Mouse (Mus musculus) adrenal gland, postnatal 25 days (tissue): ENCODE data around the gene Smim13. TPM values are rescaled to one million over a fixed set of nuclear protein-coding genes. Genes with fewer than 3 reads are reported as not detected.
"Not testable (repeated sequence)": the region's sequence is repeated elsewhere in the genome, so short reads cannot be mapped to it uniquely, and the experiment has no call there.

Source experiments
- DNase-seq: peaks from one replicate; pipeline ENCODE4 v3.0.0; 2021; ENCODE audit warnings: mixed read lengths
- long read RNA-seq: library from polyadenylated mRNA; stranded (forward); transcript quantifications from one replicate; pipeline ENCODE4 v2.0.0, GENCODE M21; 2021
- total RNA-seq: library from RNA; stranded (reverse); gene quantifications from 2 replicates; pipeline ENCODE4 v1.2.3, GENCODE M21; 2021

Smim13 gene
- 11.0 and 14.4 TPM in 2 replicates for total RNA-seq
- long read RNA-seq, full-length matches to known transcripts = 27 of 32 reads
- long read RNA-seq, partial matches to known transcripts = 0 of 32 reads
- long read RNA-seq, other reads (novel, unspliced or antisense) = 5 of 32 reads

DNA sequence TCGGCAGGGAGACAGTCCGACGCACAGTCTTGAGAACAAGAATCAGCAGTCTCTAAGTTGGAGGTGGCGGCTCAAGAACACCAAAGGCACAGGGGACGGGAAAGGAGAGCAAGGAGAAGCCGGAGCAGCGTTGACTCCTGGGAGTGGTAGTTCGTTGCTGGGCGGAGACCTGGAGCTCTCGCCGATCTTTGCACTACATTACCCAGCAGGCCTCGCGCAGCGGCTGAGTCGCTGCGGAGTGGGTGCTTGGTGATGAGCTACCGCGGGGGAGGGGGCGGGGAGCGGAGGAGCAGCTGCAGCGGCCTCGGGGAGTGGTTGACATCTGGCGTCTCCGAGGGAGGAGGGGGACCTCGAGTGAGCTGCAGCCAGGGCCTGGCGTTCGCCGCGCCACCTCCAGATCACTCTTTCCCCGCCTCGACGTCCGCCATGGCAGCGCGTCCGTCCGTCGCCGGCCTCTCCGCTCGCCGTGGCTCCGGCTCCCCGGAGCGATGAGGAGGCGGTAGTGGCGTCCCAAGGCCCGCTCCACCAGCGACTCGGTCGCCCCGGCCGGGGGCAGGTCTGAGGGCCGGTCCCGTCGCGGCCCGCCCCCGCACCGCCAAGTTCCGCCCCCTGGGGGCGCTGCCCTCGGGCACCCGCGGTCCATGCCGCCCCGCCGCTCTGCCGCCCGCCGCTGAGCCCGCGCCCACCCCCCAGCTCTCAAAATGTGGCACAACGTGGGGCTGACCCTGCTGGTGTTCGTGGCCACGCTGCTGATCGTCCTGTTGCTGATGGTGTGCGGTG, at the start of gene Smim13:
Smim13 (plus strand) TSS at position 307 of the 780 bp plus-strand sequence.
- DNase-seq = peak; percentile 89

DNA sequence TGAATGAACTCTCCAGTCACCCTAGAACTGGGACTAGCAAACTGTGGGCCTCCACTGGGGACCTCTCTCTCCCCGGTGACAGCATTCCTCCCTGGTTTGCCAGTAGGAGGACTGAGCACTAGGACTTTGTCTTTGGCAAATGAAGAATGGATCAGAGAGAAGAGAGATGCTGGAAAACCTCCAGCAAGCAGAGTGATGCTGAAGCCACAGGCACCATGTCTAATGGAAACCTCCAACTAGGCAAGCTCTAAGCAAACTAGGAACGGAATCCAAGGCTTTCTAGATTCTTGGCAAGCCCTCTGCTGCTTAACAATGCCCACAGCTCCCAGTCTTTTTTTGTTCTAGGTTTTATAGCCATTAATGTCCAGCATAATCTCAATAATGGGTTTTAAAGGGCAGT, 48.8 kb upstream of the Smim13 start:
- DNase-seq = no peak

DNA sequence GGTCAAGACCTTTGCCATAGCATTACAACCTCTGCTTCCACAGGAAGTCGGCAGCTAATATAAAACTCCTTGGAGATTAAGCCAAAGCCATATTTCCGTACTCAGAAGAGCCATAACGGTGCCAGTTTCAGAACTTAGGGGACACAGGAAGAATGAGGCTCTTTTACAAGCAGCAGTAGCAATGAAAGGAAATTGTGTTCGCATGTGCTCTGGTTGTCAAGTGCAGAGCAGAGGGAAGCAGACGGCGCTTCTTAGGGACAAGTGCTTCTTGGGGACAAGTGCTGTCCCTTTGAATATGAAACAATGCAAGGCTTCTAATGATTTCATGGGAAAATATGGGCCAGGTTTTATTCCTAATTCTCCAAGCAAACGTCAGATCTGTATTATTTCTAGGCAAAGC, 46.4 kb upstream of the Smim13 start:
- no peak for DNase-seq

DNA sequence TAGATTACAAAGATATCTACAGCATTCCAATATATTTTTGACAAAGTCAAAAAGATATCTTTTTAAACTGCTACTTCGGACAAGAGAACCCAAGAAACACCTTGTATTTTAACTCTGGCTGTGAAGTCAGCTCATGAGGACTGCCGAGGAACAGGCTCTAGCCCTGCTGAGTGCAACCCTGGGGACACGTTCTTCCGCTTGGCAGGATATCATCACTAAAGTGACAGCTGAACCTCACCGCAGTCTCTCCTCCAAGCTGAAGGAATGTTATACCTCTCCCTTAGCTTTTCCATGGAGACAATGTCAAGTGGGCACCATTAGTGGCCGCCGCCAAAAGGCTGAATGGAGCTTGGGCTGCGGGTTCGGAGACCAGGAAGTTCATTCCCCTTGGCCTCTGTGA, 46.0 kb upstream of the Smim13 start:
- DNase-seq = no peak

DNA sequence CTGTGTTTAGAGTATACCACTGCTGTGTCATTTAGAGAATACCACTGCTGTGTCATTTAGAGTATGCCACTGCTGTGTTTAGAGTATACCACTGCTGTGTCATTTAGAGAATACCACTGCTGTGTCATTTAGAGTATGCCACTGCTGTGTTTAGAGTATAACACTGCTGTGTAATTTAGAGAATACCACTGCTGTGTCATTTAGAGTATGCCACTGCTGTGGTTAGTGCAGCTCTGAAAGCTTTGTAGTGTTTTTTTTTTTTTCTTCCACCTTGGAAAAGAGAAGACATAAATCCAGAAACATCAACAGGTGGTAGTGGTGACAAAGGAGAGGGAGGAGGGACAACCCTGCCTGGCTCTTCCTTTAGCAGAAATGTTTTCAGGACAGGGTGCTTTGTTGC, 44.1 kb upstream of the Smim13 start:
- DNase-seq = not testable (repeated sequence)

DNA sequence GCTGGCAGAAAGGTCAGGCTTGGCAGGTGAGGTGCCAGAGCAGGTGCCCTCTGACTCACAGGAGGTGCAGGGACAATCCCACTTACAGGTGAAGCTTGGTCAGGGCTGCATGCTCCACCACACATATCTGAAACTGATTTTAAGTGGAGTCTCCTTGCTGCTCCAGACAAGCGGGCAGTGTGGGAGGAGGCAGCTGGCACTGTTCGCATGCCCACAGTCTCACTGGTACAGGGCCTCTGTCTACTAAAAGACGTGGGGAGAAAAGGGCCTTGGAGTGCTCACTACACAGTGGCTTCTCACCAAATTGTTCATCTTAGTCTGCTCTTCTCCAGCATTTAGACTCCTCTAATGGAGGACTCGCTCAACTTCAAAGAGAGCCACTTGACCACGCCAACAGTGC, 43.4 kb upstream of the Smim13 start:
- DNase-seq = no peak

DNA sequence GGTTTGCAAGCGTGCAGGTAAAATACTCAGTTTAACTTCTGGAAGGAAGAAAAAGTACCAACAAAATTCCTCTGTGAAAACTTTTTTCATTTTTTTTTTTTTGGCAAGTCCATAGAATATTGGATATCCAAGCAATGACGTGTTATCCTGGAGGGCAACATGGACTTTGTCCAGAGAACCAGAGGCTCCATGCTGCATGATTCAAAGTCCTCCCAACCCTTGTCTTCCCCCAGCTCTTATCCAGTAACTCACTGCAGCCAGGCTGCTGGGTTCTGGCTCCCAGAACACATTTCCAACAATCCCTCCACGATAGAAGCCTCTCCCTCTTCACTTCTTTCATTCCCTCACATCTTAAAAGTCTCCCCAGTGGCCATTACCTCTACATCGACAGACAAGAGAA, 38.4 kb upstream of the Smim13 start:
- no peak for DNase-seq

DNA sequence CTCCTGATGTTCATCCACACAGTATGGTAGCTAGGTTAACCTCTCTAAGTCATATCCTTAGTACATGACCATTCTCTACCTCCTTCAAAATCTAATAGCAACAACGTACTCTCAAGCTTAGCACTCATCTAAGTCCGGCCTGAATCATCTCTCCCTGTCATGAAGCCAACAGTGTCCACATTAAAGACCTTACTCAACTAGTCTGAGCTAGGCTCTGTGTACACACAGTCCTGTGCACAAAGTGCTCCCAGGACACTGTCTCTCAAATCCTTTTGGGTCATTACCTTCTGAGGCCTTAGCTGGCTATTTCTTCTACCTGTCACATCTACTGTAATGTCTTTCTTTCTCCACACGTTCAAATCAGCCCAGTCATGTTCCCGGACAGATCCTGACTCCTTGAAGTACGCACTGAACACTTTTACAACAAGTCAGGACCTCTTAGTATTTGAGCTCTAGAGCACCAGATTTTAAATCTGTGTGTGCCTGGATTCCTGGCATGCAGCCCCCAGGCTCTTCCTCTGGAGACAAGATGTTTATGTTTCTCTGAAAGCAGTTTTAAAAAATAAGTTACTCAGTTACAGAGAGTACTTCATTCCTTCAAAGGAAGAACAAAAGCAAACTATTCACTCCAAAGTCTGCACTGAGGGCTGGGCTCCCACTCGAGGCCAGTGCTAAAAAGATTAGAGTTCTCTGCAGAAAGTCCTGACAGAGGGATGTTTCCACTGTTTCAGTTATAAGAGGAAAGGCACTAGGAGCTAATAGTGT, 36.9 kb upstream of the Smim13 start:
- no peak for DNase-seq

DNA sequence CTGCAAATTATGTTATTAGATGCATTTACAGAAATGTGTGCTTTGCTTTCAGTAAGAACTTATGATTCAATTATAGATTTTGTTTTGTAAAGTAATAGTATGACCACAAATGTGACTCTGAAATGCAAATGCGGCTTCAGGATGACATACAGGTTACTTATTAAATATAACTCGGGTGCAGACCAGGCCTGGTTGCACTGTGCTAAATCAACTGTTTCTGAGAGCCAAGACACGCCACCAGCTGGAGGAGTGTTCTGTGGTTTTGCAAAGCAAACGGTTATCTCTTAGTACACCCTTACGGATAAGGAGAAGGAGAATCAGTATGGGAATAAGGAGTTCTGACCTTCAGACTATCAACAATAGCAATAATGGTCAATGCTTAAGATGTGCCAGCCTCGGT, 34.0 kb upstream of the Smim13 start:
- DNase-seq = no peak

DNA sequence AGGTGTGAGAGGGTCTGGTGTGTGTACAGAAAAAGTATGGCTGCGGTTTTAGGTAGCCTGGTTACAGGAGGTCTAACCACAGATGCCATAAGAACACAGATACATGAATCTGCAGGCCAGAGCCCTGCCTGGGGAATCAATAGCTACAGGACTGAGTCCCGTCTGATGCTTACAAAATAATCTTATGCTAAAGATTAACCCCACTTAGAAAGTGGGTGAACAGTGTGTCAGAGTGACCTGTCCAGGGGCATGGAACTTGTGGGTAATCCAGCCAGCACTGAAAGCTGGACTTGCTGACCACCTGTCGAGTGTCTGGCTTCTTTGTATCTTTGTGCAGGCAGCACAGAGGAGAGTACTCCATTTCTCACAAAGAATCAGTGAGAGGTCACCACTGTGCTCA, 33.4 kb upstream of the Smim13 start:
- no peak for DNase-seq

DNA sequence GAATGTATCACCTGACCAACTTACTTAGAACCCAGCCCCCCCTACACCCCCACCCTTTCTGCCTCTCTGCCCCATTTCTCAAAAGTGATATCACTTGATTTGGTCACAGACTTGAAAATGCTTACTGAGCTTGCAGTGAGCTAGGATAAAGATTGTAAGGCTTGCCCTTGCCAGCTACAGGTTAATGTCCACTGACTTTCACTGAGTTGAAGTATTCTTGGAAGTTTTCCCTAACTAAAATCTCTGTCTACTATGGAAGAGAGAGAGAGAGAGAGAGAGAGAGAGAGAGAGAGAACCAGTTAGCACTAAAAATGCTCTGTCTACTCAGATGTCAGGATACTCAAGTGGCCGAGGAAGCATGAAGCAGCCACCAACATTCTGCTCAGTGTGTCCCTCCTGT, 30.6 kb upstream of the Smim13 start:
- no peak for DNase-seq

DNA sequence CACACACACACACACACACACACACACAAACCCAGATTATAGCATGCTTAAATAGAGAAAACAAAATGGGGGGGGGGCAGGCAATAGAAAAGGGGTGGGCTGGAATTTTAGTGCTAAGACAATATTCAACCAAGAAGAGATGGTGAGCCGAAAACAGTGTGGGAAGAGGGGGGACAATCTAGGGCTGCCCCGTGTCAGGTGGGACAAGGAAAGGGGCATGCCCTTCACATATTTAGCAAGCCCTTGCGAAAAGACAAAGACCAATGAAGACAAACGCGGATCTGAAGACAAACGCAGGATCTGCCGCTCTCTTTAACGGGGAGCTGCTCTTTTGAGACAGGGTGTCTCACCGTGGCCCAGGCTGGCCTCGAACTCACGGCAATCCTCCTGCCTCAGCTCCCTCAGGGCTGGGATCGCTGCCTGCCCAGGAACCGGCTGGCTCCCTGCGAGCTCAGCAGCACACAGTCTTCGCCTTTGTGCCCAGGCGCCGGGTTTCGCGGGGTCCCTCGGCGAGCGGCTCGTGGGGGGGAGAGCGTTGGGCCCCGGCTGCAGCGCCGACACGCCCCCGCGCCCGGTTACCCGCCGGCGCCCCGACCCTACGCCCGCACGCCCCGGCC, 29.8 kb upstream of the Smim13 start:
- DNase-seq = peak; percentile 10

DNA sequence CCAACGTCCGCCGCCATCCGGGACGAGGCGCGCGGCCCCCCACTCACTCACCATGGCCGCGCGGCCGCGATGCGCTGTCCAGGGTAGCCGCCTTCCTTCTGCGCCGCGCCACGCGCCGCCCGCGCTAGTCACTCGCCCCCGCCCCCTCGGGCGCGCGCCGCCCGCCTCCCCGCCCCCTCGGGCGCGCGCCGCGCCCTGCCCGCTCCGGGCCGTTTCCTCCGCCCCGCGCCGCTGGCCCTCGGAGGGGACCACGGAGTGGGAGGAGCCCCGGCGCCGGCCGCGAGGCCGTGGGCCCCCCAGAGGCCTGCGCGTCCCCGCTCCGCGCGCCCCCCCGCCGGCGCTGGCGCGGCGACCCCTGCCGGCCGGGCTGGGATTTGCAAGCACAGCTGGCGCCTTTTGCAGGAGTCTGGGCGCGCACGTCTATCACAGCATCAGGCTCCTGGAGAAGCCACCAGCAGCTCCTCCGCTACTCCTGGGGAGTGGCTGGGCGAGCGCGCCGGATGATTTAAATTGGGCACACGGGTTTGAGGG, 29.3 kb upstream of the Smim13 start, which contains the start of gene Elovl2:
Elovl2 (minus strand) TSS at position 102 of the 531 bp plus-strand sequence.
- DNase-seq = peak; percentile 77

DNA sequence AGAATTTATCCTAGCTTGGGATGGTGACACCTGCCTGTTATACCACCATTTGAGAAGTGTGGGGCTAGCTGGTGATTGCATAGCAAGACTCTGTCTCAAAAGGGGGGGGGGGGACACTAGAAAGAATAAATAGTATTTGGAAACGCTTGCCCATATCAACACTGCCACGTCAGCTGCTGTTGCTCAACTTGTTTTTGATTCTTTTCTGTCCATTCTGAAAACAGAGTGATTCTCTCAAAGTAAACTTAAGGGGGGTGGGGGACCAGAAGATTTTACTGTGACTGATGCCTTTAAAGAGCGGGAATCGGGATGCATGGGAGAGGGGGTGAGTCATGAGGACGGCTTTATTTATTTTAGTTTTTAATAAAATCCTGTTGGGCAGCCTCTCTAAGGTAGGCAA, 23.1 kb upstream of the Smim13 start:
- DNase-seq = no peak

DNA sequence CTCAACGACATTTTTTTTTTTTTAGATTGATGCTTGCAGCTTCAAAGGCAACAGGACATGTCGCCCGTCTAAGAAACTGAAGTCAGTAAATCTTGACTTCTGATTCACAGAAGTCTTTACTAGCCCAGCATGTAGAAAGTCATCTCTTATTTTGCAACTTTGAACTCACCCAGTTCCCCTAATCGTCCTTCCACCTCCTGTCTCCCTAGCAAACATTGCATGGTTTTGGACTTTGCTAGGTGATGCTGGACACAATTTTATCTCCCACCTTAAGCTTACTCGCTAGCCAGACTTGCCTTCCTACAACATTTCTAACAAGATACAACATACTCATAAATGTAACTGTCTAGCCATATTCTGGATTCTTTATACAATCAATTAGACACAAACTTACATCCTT, 21.6 kb upstream of the Smim13 start:
- no peak for DNase-seq

DNA sequence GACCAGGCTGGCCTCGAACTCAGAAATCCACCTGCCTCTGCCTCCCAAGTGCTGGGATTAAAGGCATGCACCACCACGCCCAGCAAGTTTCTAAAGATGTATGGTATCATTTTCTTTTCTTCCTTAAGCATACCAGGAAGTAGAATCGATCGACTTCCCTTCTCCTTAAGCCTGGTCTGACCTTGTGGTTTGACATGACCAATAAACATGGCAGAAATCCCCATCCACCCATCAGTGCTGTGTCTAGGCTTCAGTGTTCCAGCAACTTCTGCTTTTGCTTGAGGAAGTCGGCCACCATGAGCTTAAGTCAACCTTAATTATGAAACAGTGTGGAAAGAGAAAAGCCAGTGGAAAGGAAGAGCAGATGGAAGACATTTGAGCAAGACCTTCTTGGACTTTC, 19.4 kb upstream of the Smim13 start:
- no peak for DNase-seq

DNA sequence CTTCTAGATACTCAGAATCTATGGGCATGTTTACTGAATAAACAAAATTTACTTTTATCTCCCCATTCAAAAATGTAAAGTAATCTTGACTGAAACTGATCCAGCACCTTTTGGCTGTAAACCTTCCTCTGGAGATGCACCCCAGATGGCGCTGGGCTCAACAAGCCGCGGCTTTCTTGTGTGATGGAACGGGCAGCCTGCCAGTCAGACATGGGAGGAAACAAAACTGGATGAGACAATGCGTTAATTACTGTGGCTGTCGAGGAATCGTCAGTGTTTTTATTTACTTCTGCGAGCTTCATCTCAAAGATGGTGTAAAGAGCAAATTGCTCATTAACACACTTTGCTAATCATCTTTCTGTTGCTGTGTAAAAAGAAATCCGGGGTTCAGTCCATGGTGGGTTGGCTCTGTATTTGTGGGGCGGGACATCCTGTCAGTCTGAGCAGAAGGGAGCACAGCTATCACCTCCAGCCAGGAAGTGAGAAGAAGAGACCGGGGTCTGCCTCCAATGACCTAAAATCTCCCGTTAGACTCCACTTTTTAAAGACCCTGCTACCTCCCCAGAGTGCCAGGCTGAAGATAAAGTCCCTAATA, 18.2 kb upstream of the Smim13 start:
- no peak for DNase-seq

DNA sequence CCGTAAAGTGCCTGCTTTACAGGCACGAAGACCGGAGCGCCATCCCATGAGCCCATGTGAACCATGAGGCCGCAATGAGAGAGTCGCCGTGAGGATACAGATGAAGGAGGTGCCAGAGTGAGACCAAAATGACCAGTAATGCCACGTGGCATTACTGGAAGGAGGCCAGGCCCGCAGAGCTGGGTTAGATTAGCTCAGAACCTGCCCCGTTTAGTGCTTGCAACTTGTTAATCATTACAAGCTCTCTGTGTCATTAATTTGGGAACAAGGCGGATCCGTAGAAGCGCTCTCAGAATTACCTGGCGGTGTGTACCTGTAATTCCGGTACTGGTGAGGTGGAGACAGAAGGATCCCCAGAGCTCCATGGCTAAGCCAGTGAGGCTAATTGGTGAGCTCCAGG, 17.4 kb upstream of the Smim13 start:
- no peak for DNase-seq

DNA sequence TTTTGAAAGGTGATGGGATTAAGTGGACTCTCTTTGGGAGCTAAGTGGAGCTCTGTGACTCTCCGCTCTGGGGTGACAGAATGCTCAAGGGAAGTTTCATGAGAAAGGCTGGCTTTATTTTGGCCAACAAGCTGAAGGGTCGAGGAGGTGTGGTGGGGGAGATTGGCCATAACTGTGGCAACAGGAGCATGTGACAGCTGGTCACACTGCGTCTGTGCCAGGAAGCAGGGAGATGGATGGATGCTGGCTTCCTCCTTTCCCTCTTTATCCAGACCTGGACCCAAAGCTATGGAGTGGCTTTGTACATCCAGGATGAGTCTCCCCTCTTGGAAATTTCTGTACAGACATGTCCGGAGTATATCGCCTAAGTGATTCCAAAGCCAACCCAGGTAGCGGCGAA, 16.4 kb upstream of the Smim13 start:
- no peak for DNase-seq

DNA sequence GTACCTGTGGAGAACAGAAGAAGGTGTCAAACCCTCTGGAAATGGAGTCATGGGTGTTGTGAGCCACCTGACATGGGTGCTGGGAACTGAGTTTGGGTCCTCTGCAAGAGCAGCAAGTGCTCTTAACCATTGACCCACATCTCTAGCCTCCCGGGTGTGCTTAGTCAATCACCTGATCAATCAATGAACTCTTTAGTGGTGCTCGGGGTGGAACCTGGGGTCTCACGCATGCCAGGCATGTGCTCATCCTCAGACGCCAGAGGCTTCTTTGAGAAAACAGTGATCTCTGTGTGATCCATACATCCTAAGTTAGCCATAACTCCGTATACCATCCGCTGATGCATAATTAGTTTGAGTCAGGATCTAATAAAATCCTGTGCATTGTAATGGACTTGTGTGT, 14.5 kb upstream of the Smim13 start:
- DNase-seq = no peak

DNA sequence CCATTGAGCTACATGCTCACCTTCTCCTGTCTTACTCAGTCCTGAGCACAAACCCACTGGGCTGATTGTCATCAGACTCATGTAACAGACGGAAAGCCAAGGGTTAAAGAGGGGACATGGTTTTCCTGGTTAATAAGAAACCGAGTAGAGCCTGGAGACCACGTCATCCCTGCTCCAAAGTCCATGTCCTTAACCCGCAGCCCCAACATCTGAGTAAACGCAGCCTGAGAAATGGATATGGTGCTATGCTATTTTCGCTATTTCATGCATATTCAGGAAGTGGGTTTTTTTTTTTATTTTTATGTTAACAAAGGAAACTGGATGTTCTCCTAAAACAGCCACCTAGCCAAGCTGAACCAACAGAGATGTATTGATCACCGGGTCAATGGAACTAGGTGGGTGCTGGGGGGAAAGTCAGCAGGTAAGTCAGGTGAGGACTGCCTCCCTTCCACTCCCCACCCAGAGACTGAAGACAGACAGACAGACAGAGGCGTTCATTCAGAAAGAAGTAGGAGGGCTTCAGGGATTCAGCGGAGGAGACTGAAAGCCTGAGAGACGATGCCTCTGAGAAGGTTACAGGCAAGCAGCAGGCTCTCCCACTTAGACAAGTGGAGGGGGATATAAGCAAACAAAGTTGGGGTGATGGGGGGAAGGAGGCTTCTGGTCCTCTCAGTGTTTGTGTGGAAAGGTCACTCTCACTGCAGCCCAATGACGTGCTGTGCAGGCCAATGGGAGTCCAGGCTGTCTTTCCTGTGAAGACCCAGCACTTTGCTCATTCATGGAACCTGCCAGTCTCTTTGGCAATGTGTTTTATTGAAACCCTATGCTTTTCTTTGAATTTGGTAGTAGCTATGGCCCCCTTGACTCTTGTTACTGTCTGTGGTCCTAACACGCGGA, 13.6 kb upstream of the Smim13 start:
- DNase-seq = no peak
